Mouse (Mus musculus) spleen, postnatal 4 days (tissue): Measurements from ENCODE around the gene Triap1.
"Not testable (repeated sequence)": the region's sequence is repeated elsewhere in the genome, so short reads cannot be mapped to it uniquely, and the experiment has no call there.

ENCODE experiments used
- DNase-seq, 2 experiments: peaks; one replicate each; pipeline ENCODE4 v3.0.0; 2022; ENCODE audit warnings: low spot score in 2 of 2

Triap1 gene

DNA sequence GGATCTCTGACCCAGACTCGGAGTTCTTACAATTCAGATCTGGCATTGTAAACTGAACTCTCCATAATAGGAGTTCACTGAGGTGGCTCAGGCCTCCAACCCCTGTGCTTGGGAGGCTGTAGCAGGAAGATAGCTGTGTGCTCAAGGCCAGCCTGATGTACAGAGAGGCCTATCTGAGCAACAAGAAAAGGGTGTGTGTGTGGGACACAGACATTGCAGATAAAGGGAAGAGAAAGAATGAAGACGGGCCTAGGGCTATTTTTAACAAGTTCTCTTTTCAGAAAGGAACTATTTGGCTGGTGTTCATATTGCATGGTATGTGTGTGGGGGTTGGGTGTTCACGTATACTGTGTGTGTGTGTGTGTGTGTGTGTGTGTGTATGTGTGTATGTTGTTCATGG, 7.4 kb upstream of the Triap1 start:
- no peak for DNase-seq

DNA sequence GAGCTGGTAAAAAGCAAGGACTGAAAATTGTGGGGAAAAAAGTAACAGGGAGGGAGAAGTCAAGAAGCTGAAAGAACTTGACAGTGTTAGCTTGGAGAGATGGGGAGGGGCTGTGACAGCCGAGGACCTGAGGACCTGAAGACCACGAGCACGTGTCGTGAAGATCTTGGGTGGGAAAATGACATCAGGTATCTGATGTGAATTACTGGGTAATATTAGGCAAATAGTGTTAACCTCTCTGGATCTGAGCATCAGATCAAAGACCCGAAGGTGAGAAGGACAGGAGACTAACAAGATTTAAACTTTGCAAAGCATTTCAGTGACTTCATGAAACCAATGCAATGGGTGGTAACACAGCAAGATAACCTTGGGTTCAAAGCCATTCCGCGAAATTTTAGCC, 1.0 kb upstream of the Triap1 start:
- no peak for DNase-seq

DNA sequence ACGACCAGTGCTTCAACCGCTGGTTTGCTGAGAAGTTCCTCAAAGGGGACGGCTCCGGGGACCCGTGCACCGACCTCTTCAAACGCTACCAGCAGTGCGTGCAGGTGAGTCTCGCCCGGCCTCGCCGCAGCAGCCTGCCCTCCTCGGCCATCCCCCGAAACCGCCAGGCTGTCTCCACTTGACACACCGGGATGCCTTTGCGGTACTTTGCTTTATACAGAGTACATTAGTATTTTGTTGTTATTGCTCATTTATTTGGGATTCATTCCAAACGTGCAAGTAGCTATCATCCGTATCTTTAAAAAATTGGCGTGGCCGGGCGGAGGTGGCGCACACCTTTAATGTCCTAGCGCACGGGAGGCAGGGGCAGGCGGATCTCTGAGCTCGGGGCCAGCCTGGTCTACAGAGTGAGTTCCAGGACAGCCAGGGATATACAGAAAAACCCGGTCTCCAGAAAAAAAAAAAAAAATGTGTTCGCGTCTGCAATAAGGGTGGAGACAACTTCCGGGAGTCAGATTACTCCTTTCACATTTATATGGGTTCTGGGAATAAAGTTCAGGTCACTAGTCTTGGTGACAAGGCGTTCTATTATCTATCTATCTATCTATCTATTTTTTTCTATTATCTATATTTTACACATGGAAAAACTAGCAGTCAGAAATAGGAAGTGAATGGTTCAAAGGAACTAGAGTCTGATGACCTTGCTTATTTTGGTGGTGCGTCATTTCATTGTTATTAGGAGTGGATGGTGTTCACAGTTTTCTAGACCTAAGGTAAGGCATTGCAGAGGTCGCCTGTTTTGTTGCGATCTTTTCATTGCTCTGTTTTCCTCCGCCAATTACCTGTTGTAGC, 515 bp downstream of the Triap1 start:
- DNase-seq, result no peak

DNA sequence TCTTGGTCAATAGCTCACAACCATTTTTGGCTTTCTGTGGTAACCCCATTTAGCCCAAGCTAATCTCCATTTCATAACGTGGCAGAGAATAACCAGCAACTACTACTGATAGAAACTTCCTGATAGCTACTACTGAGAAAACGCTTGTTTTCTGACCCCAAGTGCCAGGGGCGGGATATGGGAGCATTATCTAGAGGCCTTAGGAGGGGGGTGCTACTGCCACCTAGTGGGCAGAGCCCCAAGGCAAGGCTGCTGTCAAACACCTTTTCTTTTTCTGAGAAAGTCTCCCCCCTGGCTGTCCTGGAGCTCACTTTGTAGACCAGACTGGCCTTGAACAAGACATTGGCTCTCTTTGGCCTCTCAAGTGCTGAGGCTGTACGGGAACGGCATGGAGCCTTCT, 6.5 kb downstream of the Triap1 start:
- peak; percentile 86 to 95 for DNase-seq

DNA sequence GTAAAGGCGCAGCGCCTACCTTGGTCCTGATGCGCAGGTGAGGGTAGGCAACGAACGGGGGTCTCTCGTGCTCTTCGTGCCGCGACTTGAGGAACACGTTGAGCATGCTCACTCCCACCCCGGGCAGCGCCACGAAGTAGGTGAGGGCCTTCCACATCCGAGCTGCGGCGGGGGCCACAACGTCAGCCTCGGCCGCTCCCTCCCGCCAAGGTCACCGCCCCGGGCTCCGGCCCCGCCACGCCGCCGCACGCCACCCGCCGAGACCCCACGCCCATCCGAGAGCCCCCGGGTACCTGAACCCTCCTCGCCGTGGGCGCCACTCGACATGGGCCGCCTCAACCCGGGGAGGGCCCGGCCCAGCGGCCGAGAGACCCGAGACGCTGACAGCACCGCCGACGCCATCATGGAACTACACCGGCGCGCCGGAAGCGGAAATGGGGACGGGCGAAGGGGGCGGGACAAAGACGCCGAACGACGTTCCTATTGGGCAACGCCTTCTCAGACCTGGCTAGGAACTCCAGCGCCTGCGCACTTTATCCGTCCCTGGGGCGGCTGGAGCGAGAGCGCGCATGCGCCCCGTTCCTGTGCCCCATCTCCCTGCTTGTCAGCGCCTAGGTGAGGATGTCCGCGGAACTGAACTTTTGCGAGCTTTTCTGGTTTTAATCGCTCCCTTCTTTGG, 7.7 kb downstream of the Triap1 start, which contains the start of gene Cox6a1:
Gene Cox6a1, minus strand, starts transcription at position 436 of the 679 bp plus-strand sequence.
- DNase-seq, result peak; percentile 99 to 100

DNA sequence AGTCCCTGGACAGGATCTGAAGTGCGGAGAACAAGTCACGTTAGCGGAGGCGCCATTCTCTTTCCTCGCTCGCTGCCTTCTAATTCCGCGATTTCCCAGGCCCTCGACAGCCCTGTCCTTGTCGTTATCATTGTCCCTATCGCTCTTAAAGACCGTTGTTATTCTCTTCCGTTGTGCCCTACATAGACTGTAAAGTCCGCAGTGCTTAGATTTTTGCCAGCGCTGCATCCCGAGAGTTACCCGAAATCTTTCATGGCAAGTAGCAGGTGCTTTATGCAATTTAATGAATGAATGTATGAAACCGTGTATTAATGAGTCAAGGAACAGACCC, 8.2 kb downstream of the Triap1 start:
- no peak for DNase-seq

DNA sequence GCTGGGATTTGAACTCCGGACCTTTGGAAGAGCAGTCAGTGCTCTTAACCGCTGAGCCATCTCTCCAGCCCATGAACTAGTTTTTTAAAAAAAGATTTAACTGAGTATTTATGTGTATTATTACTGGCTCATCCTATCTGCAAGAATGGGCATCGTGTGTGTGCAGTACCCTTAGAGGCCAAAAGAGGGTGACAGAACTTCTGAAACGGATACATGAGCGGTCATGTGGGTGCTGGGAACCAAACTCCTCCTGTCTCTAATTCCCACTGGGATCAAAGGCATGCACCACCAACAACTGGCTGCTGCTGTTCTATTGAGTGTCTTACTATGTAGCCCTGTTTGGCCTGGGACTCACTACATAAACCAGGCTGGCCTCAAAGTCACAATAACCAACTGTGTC, 10.3 kb downstream of the Triap1 start:
- DNase-seq, result no peak

DNA sequence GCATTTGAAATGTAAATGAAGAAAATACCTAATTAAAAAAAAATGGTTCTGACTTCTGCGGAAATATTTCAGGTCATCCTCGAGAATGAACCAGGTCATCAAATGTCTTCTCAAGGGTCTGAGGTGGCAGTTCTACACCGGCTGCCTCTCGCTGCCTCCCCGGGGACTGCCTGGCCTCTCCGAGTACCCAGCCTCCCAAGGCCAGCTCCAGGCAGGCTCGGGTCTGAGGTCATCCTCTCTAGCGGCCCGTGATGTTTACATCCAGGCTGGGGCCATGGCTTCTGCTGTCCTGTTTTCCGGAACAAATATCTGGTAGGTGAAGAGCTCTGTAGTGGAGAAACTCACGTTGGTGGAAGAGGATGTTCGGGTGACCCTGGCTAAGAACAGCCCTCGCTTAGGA, 14.0 kb downstream of the Triap1 start:
- no peak for DNase-seq

DNA sequence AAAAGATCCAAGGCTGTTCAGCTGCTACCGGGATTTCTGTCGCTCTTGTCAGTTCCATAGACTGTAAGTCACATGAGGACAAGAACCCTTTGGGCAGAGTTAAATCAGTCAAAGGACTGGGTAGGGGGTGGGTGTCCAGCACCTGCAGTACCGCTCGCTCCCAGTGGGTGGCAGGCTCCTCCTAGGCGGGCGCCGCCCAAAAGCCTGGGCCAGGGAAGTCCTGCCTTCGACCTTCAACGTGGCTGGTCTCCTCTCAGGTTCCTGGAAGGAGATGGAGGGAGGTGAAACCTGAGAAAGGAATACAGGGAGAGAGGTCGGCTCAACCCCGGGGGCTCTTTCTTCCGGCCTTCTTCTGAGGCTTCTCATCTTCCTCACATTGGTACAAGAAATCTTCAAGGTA, 17.8 kb downstream of the Triap1 start:
- DNase-seq, result peak; percentile 79 to 96

DNA sequence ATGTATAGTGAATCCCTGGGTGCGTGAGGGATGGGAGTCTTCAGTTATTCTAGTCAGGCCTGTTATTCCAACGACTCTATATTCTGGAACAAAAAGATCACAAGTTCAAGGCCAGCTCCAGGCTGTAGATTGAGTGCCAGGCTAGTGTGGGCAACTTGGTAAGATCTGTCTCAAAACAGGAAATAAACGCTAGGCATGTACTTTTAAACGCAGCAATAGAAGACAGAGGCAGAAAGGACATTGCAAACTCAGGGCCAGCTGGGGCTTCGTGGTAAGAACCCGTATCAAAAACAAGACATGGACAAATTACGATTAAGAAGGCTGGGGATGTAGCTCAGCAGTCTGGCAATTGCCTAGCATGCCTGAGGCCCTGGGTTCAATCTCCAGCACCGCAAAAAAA, 18.4 kb downstream of the Triap1 start:
- no peak for DNase-seq

DNA sequence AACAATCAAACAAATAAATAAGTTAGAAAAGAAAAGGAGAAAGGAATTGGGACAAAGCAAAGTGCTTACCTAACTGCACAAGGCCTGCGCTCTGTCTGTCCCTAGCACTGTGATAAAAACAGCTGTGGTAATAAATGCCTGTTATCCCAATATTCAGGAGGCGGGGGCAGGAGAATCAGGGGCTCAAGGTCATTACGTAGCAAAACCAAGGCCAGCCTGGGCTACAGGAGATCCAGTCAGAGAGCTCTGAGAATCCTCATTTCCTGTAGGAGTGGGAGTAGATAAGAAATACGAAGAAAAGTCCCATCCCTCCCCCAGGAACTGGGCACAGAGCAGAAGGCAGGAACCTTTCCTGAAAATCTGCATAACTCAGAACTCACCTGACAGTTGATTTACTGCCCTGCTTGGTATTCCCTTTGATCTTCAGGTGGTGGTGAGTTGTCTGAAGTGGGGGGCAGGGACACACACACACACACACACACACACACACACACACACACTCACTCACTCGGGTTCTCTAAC, 18.9 kb downstream of the Triap1 start:
- DNase-seq, result no peak

DNA sequence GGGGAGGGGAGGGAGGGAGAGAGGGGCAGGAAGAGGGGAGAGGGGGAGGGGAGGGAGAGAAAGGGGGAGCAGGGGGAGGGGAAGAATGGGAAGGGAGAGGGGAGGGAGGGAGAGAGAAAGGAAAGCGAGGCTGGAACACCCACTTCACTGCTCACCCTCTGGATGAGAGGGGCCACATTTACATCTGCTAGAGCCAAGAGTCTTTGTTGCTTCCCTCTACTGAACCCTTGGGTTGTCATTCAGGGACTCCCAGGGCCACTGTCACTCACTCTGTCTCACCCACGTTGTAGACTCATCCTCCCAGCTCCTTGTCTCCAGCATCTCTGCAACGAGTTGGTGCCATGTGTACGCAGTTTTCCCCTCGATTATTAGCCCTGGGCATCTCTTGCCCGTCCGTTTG, 21.2 kb downstream of the Triap1 start:
- DNase-seq, result no peak

DNA sequence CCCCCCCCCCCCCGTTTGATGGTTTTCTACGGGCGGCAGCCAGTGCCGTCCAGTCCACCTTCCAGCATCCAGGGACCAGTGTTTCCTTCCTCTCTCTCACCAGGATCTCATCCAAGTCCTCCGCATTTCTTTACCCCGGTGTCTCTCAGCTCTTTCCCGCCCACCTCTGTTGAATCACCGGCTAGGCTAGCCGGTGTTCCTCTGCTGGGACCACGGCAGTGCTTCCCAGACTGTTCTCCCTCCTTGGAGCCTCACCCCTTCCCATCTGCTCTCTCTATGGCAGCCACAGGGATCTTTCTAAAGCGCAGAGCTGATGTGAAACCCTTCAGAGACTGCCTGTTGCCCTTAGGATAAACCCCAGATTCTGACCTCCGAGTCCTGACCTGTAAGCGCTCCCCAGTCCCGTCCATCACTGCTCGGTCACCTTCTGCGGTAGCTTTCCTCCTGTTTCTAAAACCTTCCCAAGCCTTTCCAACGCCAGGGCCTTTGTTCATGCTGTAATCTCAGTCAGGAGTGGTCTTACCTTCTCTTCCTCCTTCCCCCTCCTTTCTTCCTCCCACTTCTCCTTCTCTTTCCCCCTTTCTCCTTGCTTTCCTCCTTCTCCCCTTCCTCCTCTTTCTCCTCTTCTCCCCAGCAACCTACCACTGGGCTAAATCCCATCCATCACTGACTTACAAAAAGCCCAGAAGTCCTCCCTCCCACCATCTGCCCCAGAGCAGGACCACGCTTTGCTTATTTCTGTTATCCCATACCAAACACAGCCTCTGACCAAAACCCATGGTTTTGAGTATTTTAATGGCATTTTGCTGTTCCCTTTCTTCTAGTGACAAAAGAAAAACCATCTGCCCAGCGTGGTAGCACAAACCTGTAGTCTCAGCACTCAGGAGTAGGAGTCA, 22.0 kb downstream of the Triap1 start:
- DNase-seq, result no peak

DNA sequence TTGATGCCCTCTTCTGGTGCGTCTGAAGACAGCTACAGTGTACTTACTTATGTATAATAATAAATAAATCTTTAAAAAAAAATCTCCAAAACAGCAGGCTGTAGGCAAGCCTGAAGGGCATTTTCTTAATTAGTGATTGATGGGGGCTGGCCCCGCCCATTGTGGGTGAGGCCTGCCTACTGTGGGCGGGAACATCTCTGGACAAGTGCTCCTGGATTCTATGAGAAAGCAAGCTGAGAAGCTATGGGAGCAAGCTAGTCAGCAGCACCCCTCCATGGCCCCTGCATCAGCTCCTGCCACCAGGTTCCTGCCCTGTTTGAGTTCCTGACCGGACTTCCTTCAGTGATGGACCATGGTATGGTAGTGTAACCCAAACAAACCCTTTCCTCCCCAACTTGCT, 23.8 kb downstream of the Triap1 start:
- DNase-seq, result no peak

DNA sequence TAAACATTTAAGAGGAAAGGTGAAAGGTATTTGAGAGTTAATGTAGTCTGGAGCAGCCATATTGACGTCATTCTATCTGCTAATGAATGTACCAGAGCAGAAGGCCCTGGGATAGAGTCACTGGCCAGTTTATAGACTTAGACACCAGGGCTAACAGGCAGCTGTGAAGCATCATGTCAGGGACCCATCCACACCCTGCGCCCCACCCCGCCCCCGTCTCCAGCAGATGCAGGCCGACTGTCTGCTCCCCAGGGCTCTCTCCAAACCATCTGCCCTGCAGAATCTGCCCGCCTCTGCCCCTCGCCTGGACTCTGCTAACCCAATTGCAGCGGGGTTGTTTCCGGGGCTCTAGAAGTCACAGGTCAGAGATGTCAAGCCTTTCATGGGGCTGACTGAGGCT, 30.7 kb downstream of the Triap1 start:
- DNase-seq, result no peak

DNA sequence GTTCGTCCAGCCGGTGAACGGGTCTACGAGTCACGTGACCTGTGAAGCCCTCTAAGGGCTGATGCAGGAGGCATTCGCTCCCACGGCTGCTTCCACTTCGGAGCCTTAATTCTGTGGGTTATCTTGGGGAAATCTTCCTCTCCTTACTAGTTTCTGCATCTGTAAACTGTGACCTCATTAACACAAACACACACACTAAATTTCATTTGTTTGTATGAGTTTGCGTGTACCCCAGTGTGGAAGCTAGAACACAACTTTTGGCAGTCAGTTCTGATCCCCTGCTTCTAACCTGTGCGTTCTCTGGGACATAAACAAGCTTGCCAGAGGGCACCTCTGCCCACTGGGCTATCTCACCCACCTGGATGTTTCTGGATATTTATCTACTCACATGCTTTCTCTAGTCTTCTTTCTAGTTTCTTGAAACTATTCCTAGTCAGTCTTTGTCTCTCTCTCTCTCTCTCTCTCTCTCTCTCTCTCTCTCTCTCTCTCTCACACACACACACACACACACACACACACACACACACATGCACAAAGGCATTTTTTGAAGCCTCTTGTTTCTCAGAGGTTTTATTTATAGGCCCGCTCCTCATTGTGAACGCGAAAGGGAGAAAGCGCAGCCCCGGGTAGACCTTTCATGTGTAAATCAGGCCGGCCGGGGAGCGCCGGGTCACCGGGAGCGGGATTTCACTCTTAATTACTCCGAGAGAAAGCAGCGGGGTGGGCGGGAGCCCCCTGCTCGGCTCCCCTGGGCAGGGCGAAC, 32.6 kb downstream of the Triap1 start:
- no peak for DNase-seq

DNA sequence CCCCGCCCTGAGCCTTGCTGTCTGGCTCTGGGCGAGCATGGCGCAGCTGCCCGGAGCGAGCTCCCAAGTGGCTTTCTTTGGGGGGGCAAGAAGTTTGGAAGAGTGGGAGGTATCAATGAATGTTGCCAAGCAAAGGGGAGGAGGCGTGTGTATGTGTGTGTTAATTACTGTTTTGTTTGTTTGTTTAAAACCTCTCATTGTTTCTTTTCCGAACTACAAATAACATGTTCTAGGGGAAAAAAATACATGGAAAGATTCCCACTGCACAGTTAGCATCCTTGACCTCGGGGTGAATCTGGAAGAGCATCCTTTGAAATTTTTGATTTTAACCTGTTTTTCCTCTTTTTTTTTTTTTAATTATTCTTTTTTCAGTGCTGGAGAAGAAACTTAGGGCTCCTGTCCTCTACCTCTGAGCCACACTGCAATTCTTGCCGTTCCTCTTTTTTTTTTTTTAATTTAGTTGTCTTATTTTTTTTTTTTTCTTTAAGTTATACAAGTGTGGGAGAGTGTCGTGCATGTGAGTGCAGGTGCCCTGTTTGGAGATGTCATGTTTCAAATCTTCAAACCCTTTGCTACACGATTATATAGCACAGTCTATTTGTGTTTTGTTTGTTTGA, 33.3 kb downstream of the Triap1 start:
- no peak for DNase-seq

DNA sequence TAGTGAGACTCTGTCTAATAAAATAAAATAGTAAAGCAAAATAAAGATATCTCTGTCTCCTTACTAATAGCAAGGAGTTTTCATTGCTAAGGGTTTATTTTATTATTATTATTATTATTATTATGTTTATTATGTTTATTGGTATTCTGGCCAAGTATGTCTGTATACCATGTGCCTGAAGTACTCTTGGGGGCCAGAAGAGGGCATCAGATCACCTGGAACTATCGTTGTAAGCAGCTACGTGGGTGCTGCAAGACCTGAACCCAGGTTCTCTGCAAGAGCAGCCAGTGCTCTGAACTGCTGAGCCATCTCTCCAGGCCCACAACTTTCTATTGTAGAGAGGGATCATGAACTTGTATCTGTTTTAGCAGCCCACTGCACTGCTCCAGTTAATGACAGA, 34.4 kb downstream of the Triap1 start:
- DNase-seq, result no peak

DNA sequence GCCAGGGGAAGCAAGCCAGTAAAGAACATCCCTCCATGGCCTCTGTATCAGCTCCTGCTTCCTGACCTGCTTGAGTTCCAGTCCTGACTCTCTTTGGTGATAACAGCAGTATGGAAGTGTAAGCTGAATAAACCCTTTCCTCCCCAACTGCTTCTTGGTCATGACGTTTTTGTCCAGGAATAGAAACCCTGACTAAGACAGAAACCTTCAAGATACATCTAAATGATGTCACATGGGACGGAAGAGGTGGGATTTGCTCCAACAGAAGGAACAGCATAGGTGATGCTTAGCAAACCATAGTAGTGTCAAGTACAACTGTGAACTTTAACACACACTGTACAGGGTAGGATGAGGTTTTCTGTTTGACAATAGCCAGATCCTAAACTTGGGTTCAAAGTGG, 37.9 kb downstream of the Triap1 start:
- DNase-seq, result not testable (repeated sequence)

DNA sequence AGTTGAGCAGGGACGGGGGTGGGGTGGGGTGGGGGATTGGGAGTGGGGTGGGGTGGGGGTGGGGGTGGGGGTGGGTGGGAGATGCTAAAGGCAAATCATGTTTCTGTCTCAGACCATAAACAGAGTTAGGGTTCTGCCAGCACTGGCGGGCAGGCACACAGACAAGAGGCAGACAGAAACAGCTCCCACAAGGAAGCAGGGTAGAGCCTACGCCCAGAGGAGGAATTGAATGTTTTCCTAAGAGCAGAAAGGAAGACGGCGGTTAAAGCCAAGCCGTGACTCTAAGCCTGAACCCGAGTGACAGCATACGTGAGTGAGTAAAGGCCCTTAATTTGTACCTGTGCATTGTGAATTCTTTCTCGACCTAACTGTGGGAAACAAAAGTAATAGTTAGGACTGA, 50.9 kb downstream of the Triap1 start:
- DNase-seq, result no peak

DNA sequence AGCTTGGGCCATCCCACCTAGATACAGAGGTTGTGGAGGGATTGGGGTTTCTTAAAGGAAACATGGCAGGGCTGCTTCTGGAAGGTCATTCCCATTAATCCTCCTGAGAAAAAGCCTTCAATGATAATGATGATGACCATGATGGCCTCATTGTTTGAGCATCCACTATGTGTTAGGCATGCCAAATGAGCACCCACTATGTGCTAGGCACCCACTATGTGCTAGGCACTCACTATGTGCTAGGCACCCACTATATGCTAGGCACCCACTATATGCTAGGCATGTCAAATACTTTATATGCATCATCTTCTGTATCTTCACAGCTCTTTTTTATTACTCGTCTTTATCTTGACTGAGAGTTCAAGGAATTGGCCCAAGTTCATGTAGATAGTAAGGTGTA, 51.9 kb downstream of the Triap1 start:
- DNase-seq, result no peak
